Mouse (Mus musculus) limb, embryonic 12.5 days (tissue): ENCODE data around the gene Ptges2. TPM values are rescaled to one million over a fixed set of nuclear protein-coding genes. Genes with fewer than 3 reads are reported as not detected.

Experiments used
- ATAC-seq: fragments of 200-750 bp; cut with Nextera tagmentation; 2 replicates; pipeline ENCODE4 v1.8.0; 2017; ENCODE audit warnings: low read depth, moderate TSS enrichment; ENCODE audit not compliant: insufficient number of reproducible peaks, insufficient read depth, low FRiP score, low TSS enrichment
- H3K27ac ChIP-seq: fragments of 300-500 bp; sonication (generic); 2 replicates; pipeline ENCODE4 v1.5.1; 2016; ENCODE audit warnings: mild to moderate bottlenecking, moderate library complexity
- H3K27me3 ChIP-seq: fragments of 300-500 bp; sonication (generic); 2 replicates; pipeline ENCODE4 v1.6.1; 2016; ENCODE audit warnings: mild to moderate bottlenecking, moderate library complexity
- H3K36me3 ChIP-seq: fragments of 300-500 bp; sonication (generic); 2 replicates; pipeline ENCODE4 v1.6.1; 2016; ENCODE audit warnings: mild to moderate bottlenecking, moderate library complexity
- H3K4me1 ChIP-seq: fragments of 300-500 bp; sonication (generic); replicated peaks from 2 replicates; pipeline ENCODE4 v1.6.1; 2016
- H3K4me2 ChIP-seq: fragments of 300-500 bp; sonication (generic); 2 replicates; pipeline ENCODE4 v1.6.1; 2016; ENCODE audit warnings: mild to moderate bottlenecking, moderate library complexity
- H3K4me3 ChIP-seq: fragments of 300-500 bp; sonication (generic); replicated peaks from 2 replicates; pipeline ENCODE4 v1.5.1; 2016; ENCODE audit warnings: mild to moderate bottlenecking
- H3K9ac ChIP-seq: fragments of 300-500 bp; sonication (generic); replicated peaks from 2 replicates; pipeline ENCODE4 v1.6.1; 2016; ENCODE audit warnings: mild to moderate bottlenecking, moderate library complexity
- H3K9me3 ChIP-seq: fragments of 300-500 bp; sonication (generic); 2 replicates; pipeline ENCODE4 v1.6.1; 2016; ENCODE audit warnings: mild to moderate bottlenecking, moderate library complexity
- WGBS: fragments of 180-500 bp; shearing (Covaris S2); methylation state at CpG from one replicate; pipeline ENCODE4 v1.1.7; 2016; 5-methylcytosine and 5-hydroxymethylcytosine counted together
- polyA plus RNA-seq: library from polyadenylated mRNA; unstranded; fragments of >200 nt; fragmentation: Nextera tagmentation; extraction: Ambion mirVana; gene quantifications from 2 replicates; pipeline ENCODE4 v1.2.1, GENCODE M21; 2016

Gene Ptges2
- polyA plus RNA-seq, 1 experiment from 2014 or later, result 32.2 TPM

GRCm38 (mm10) chr2:32394973-32395372 lies 723 bp upstream of the Ptges2 start:
- H3K4me1 ChIP-seq, result peaks cover 25% of the 10 kb centered on the region
- no peaks in the 10 kb centered on the region for H3K27me3 ChIP-seq
- H3K9ac ChIP-seq, result peak overlapping the region; percentile 71
- H3K9me3 ChIP-seq, result no peaks in the 10 kb centered on the region
- peak overlapping the region; percentile 93 for H3K4me2 ChIP-seq
- ATAC-seq, result no peak
- peak overlapping the region; percentile 98 for H3K4me3 ChIP-seq
- 6% methylated on average over 8 of the region's 8 CpGs for WGBS
- H3K27ac ChIP-seq, result peak overlapping the region; percentile 90
- peaks cover 15% of the 10 kb centered on the region; the same call in 1 of the 2 replicates for H3K36me3 ChIP-seq

- ATAC-seq, result peak; percentile 93
- Histone ChIP-seq H3K36me3 (peaks cover 26% of the 10 kb centered on the region), H3K27ac (peak overlapping the region; percentile 90), H3K27me3 (no peaks in the 10 kb centered on the region), H3K4me2 (peak overlapping the region; percentile 93), H3K9me3 (no peaks in the 10 kb centered on the region), H3K9ac (peak overlapping the region; percentile 71), H3K4me3 (peak overlapping the region; percentile 98), H3K4me1 (peaks cover 20% of the 10 kb centered on the region)
- WGBS, result under 1% methylated on average over 59 of the region's 59 CpGs
These were observed 388 bp downstream of the Ptges2 start for GRCm38 (mm10) chr2:32395946-32396621.

DNA sequence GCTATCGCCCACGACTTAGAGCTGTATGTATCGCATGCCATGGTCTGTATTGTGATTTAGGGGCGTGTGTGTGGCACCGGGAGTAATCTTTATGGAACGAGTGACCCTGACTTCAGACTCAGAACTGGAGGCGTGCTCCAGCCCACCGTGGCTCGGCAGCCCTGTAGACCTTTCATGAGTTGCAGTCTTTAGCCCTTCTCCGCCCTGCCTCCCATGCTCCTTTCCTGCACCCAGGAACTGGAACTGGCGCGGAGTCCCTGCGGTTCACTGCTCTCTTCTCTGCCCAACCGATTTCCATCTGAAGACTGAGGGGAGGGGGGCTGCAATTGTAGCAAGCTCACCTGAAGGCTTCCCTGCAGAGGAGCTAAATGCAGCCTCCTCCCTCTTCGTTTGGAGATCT lies 999 bp downstream of the Ptges2 start:
- no peaks in the 10 kb centered on the region for H3K9me3 ChIP-seq
- WGBS, result under 1% methylated on average over 15 of the region's 15 CpGs
- H3K36me3 ChIP-seq, result peaks cover 32% of the 10 kb centered on the region
- peak overlapping the region; percentile 90; the same call in 1 of the 2 replicates for H3K27ac ChIP-seq
- H3K9ac ChIP-seq, result peak overlapping the region; percentile 71
- peak overlapping the region; percentile 93 for H3K4me2 ChIP-seq
- no peak for ATAC-seq
- peaks cover 18% of the 10 kb centered on the region for H3K4me1 ChIP-seq
- H3K27me3 ChIP-seq, result no peaks in the 10 kb centered on the region
- H3K4me3 ChIP-seq, result peak overlapping the region; percentile 98

- Histone ChIP-seq H3K9me3 (no peaks in the 10 kb centered on the region), H3K27ac (no peak overlapping the region), H3K9ac (no peak overlapping the region), H3K4me1 (peaks cover 14% of the 10 kb centered on the region), H3K36me3 (peaks cover 46% of the 10 kb centered on the region), H3K4me2 (no peak overlapping the region), H3K4me3 (no peak overlapping the region), H3K27me3 (no peaks in the 10 kb centered on the region)
- no peak for ATAC-seq
- 20% methylated on average over 2 of the region's 2 CpGs for WGBS
These were observed 9.0 kb downstream of the Ptges2 start for GRCm38 (mm10) chr2:32404663-32405062.

DNA sequence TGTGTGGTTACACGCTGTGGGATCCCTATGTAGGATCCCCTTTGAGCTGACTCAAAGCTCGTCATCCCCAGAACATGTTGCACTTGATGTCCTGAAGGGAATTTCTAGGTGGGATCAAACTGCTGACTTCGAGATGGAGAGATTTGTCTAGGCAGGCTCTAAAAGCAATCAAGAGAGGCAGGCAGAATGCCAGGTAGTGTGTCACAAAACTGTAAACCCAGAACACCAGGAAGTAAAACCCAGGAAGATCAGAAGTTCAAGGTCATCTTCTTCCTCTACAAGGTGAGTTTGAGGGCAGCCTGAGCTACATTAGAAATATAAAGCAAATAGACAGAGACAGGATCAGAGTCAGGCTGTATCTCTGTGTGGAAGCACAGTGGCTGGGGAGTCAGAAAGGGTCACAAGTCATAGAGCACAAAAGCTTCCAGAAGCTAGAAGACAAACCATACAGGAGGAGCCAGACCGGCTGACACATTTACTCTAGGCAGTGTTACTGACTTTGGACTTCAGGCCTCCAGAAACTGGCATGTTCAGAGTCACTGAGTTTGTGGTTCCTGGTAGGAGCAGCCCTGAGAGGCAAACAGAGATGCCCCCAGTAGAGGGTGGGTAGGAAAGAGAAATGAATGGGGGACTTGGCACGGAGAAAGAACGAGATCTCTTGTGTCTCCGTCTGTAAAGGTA lies 11.6 kb downstream of the Ptges2 start:
- WGBS, result 86% methylated on average over 7 of the region's 7 CpGs
- Histone ChIP-seq H3K27ac (peak overlapping the region; percentile 69; the same call in 1 of the 2 replicates), H3K27me3 (no peaks in the 10 kb centered on the region), H3K4me1 (peaks cover 14% of the 10 kb centered on the region), H3K9me3 (no peaks in the 10 kb centered on the region), H3K4me3 (no peak overlapping the region), H3K36me3 (peaks cover 20% of the 10 kb centered on the region), H3K4me2 (no peak overlapping the region), H3K9ac (no peak overlapping the region)
- no peak for ATAC-seq

DNA sequence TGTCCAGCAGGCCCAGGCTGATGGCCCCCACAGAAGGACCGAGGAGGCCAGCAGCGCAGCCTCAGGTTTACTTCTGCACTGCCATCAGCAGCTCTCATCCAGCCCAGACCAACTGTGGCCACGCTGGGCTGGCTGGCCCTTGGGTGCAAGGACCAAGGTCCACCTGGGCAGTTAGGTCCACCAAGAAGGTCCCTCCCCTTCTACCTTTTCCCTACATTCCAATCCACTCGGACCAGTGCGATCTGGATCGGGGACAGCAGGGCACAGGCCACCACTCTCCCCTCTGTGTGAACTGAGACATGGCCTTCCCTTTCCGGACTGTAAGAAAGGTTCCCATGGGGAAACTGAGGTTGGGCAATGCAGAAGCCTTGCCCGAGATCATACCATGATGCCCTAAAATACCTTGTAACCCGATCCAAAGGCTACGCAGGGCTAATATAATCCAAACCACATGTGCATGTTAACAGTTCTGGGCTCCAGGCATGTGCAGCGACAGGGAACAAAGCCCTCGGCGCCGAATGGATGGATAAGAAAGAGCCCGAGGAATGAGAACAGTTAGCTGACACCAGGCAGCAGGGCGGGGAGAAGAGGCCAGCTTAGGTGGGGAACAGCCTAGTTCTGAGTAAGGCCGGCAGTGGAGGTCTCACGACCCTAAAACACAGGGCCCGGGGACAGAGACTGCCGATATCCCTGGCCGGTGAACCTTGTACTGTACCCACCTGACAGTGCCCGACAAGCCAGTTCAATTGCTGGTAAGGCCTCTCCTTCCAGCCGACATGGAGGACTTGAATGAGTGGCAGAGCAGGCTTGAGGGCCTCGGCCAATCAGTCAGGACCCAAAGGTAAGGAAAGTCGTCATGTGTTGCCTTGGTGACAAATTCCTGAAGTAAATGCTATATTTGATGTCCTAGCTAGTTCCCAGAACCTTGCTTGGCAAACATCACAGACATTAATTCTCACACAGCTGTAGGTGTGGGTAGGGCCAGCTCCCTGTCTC lies 13.0 kb downstream of the Ptges2 start:
- peaks cover 14% of the 10 kb centered on the region for H3K4me1 ChIP-seq
- peak overlapping the region; percentile 95 for H3K27ac ChIP-seq
- peaks cover 7% of the 10 kb centered on the region for H3K36me3 ChIP-seq
- peak overlapping the region; percentile 38; the same call in 1 of the 2 replicates for H3K9ac ChIP-seq
- H3K27me3 ChIP-seq, result no peaks in the 10 kb centered on the region
- H3K4me2 ChIP-seq, result peak overlapping the region; percentile 41
- WGBS, result 32% methylated on average over 25 of the region's 25 CpGs
- 0 out of 2 replicates have a peak overlapping the region, but pooled peaks have one; percentile 3 for H3K4me3 ChIP-seq
- no peaks in the 10 kb centered on the region for H3K9me3 ChIP-seq
- ATAC-seq, result peak; percentile 70

- Histone ChIP-seq H3K4me2 (no peak overlapping the region), H3K27me3 (no peaks in the 10 kb centered on the region), H3K9ac (no peak overlapping the region), H3K36me3 (peaks cover 29% of the 10 kb centered on the region), H3K4me1 (peaks cover 14% of the 10 kb centered on the region), H3K9me3 (no peaks in the 10 kb centered on the region), H3K27ac (peak overlapping the region; percentile 29; the same call in 1 of the 2 replicates), H3K4me3 (no peak overlapping the region)
- WGBS, result 90% methylated on average over 7 of the region's 7 CpGs
- no peak for ATAC-seq
These were observed 15.7 kb downstream of the Ptges2 start for GRCm38 (mm10) chr2:32411407-32411806.

DNA sequence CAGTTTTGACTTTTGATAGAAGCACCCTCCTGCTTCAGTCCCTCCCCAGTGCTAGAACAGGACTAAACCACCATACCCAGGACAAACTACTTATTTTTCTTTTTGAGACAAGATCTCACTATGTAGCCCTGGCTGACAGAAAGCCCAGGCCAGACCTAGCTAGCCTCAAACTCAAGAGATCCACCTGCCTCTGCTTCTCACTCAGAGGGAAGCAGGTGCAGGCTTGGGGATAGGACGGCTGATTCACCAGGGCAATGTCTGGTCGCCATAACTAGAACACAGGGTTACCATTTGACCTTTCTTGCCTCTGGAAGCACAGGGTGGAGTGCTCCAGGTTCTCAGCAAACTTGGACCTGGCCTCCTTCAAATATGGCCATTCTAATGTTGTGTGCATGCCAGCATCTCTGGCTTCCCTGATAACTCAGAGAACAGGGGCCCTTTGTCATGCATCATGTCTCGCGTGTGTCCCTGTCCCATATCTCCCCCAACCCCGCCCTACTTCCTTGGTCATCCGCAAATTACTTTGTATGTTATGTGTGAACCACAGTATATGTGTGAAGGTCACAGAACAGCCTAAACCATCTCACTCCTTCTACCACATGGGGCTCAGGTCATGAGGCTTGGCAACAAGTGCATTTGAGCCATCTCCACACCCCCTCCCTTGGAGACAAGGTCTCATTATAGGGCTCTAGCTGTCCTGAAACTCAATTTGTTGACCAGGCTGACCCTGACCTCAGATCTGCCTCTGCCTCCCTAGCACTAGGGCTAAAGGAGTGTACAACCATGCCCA lies 17.2 kb downstream of the Ptges2 start:
- no peak overlapping the region for H3K9ac ChIP-seq
- peaks cover 44% of the 10 kb centered on the region for H3K36me3 ChIP-seq
- H3K4me3 ChIP-seq, result no peak overlapping the region
- H3K4me2 ChIP-seq, result no peak overlapping the region
- WGBS, result 92% methylated on average over 6 of the region's 6 CpGs
- ATAC-seq, result no peak
- H3K4me1 ChIP-seq, result peaks cover 14% of the 10 kb centered on the region
- H3K9me3 ChIP-seq, result no peaks in the 10 kb centered on the region
- no peaks in the 10 kb centered on the region for H3K27me3 ChIP-seq
- no peak overlapping the region for H3K27ac ChIP-seq

DNA sequence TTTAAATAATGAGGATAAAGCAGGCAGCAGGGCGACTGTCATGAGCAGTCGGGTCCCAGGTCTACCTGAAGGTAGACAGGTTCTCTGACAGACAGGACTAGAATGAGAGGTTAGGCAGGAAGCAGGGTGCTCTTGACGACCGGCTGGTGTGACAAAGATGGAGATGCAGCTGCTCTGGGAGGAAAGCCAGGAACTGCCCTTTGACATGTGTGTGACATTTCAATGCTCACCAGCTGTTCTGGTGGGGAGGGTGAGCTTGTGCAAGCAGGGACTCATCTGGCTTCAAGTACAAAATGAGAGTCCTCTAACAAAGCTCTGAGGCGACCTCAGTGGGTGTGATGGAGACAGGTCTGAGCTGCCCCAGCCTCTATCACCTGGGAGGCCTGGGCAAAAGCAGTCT lies 18.2 kb downstream of the Ptges2 start:
- no peak for ATAC-seq
- Histone ChIP-seq H3K4me2 (no peak overlapping the region), H3K27me3 (no peaks in the 10 kb centered on the region), H3K27ac (no peak overlapping the region), H3K9me3 (no peaks in the 10 kb centered on the region), H3K4me3 (no peak overlapping the region), H3K36me3 (peaks cover 54% of the 10 kb centered on the region), H3K9ac (no peak overlapping the region), H3K4me1 (peaks cover 7% of the 10 kb centered on the region)
- 45% methylated on average over 5 of the region's 5 CpGs for WGBS

DNA sequence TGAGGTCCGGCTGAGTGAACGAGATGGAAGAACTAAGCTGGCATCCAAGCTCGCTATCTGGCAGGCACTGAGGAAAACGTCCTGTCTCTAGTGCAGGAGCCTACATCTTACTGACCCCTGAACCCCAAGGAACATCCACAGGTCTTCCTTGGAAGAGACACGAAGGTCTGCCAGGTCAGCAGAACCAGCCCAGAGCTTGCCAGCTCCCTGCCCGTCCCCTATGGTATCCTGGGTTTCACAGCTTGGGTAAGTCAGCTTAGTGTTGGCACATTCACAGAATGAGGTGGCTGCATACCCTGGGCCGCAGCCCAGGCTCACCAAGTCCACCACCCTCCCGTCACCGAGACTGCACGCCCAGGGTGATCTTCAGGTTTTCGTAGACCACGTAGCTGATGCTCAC lies 20.1 kb downstream of the Ptges2 start:
- H3K9me3 ChIP-seq, result no peaks in the 10 kb centered on the region
- 95% methylated on average over 12 of the region's 12 CpGs for WGBS
- H3K4me2 ChIP-seq, result no peak overlapping the region
- peaks cover 73% of the 10 kb centered on the region for H3K36me3 ChIP-seq
- no peaks in the 10 kb centered on the region for H3K4me1 ChIP-seq
- no peak for ATAC-seq
- no peaks in the 10 kb centered on the region for H3K27me3 ChIP-seq
- H3K4me3 ChIP-seq, result no peak overlapping the region
- H3K27ac ChIP-seq, result no peak overlapping the region
- H3K9ac ChIP-seq, result no peak overlapping the region
